ENCODE assay signal across 9 mouse cellular contexts in the genomic region with DNA sequence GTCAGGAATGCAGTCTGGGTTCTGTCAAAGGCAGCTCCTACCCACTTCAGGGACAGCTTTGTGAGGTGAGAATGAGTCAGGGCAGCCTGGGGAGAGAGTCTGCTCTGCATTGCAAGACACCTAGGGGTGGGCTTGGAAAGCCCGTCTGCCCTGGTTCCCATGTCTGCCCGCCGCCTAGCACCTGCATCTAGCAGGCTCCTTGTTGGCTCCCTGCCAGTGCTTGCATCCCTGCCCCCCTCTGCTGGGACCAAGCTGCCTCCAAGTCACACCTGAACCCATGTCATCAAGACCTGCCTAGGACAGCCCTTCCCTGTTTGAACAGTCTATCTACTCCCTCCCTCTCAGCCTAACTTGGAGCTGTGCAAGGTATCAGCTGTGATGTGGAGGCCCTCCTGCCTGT.
A peak's percentile ranks its signal among the peaks of the same experiment; 100 is the strongest.
DNase-seq lines count a peak whose midpoint lies in the region; ATAC-seq lines count a peak whose summit lies in the region.
"Had no signal": no experiment of that assay in that cellular context is flagged by ENCODE, and none has a peak within 500 bp of the region (broad histone marks: within the 10 kb centered on the region; RNA-seq: fewer than 3 reads in every experiment).

No protein-coding gene starts in this region.

- no peak overlapping the region for H3K4me3 ChIP-seq in neural tube, embryonic 11.5 days (ENCODE audit: low read depth, low read length)
- H3K4me3 ChIP-seq in lung, embryonic 16.5 days (ENCODE audit: low read length) = no peak overlapping the region

- no peak overlapping the region for H3K27ac ChIP-seq in neural tube, embryonic 11.5 days (ENCODE audit: low read depth, low read length)
- no peak overlapping the region for H3K27ac ChIP-seq in lung, embryonic 16.5 days (ENCODE audit: low read length)

- 83% methylated on average over 3 of the region's 3 CpGs for WGBS in neural tube, embryonic 11.5 days
- WGBS in lung, embryonic 16.5 days = 31% methylated on average over 3 of the region's 3 CpGs

- H3K4me2 ChIP-seq in neural tube, embryonic 11.5 days (ENCODE audit: low read depth) = no peak overlapping the region
- no peak overlapping the region for H3K4me2 ChIP-seq in lung, embryonic 16.5 days (ENCODE audit: low read depth, low read length)

- H3K27me3 ChIP-seq in neural tube, embryonic 11.5 days (ENCODE audit: control insufficient read depth, insufficient read depth, low read length) = no peaks in the 10 kb centered on the region
- H3K27me3 ChIP-seq in lung, embryonic 16.5 days (ENCODE audit: control insufficient read depth, insufficient read depth, low read depth, low read length) = no peaks in the 10 kb centered on the region

- H3K4me1 ChIP-seq in neural tube, embryonic 11.5 days (ENCODE audit: control insufficient read depth, insufficient read depth, low read length) = peaks cover 34% of the 10 kb centered on the region
- H3K4me1 ChIP-seq in lung, embryonic 16.5 days (replicated peaks; ENCODE audit: control insufficient read depth, insufficient read depth, low read length) = peaks cover 30% of the 10 kb centered on the region

- DNase-seq in embryo, embryonic 10.5 days (ENCODE audit: low spot score) = peak; percentile 43
- DNase-seq in embryo, embryonic 10 days (ENCODE audit: low spot score) = no peak
- DNase-seq in neural tube, embryonic 11.5 days (ENCODE audit: low spot score) = no peak
- DNase-seq in neural tube, embryonic 10.5 days (ENCODE audit: extremely low spot score, low spot score) = no peak
- no peak for DNase-seq in thymus, adult 18-20 months
- no peak for DNase-seq in gastrocnemius, postnatal 25 days
- DNase-seq in adrenal gland, adult (ENCODE audit: inconsistent age in 2 of 2, low spot score in 1 of 2) = no peak
- DNase-seq: right cerebral cortex, postnatal 4 days had no signal

- no peak overlapping the region for H3K9ac ChIP-seq in neural tube, embryonic 11.5 days (ENCODE audit: low read length)
- H3K9ac ChIP-seq in lung, embryonic 16.5 days (ENCODE audit: low read length) = no peak overlapping the region

- H3K9me3 ChIP-seq in neural tube, embryonic 11.5 days (ENCODE audit: control insufficient read depth, low read length) = no peaks in the 10 kb centered on the region
- no peaks in the 10 kb centered on the region for H3K9me3 ChIP-seq in lung, embryonic 16.5 days (ENCODE audit: control insufficient read depth, low read length)

- ATAC-seq in neural tube, embryonic 11.5 days (ENCODE audit: insufficient read depth, low FRiP score, low TSS enrichment) = peak; percentile 29; the same call in 1 of the 2 replicates
- peak; percentile 76 for ATAC-seq in lung, embryonic 16.5 days (ENCODE audit: low read depth)

- no peaks in the 10 kb centered on the region for H3K36me3 ChIP-seq in neural tube, embryonic 11.5 days (ENCODE audit: control insufficient read depth, insufficient read depth, low read length)
- no peaks in the 10 kb centered on the region for H3K36me3 ChIP-seq in lung, embryonic 16.5 days (ENCODE audit: control insufficient read depth, insufficient read depth, low read length)
